Mouse (Mus musculus): ENCODE measurements at regions not wholly inside any gene's neighbourhood (a gene's known extent, or its start where the extent isn't known, plus 50 kb on each side); places are given as distances from the start of the nearest gene placed in this dataset.

DNA sequence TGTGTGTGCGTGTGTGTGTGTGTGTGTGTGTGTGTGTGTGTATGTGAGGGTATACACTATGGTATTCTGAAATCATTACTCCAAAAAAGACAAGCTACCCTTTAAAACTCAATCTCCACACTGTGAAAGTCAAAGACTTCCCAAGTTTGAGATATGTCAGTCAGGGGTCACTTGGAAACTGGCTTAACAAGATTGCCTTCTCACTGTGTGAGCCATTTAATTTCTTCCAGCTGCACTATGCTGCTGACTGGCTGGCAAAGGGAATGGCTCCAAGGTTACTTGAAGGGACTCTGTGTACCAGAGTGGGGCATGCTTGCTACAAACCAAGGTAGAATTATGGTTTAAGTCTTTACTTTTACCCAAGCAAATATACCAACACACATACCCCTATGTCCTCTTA lies 2826.1 kb upstream of the 5930422O12Rik start:
- TF ChIP-seq EP300 (IDR thresholded peaks at IDR 0.05; ENCODE audit: low read depth) (no peak), CTCF (IDR thresholded peaks at IDR 0.05; ENCODE audit: low read depth) (no peak)

All from heart, postnatal 0 days (tissue).